22 mouse cellular contexts compared by ENCODE assay signal in the genomic region with DNA sequence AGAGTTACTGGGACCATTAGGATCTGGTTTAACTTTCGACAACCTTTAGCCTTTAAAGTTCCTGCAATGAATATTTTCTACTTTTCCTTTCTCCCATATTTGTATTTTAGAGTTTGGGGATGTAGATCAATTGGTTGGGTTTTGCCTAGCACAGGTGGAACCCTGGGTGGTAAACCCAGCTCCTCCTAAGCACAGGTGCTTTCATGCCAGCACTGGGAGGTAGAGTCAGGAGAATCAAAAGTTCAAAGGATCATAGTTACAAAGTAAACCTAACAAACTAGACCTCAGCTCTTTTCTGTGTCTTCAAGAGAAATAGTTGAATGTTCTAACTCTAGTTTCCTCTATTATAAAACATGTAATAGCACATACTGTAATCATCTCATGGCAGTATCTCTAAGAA.
"Had no signal": no experiment of that assay in that cellular context is flagged by ENCODE, and none has a peak within 500 bp of the region (broad histone marks: within the 10 kb centered on the region; RNA-seq: fewer than 3 reads in every experiment).

No protein-coding gene starts in this region.

- H3K9me3 ChIP-seq: hindbrain, embryonic 10.5 days; hindbrain, embryonic 12.5 days; intestine, embryonic 15.5 days; limb, embryonic 13.5 days; limb, embryonic 15.5 days; liver, embryonic 12.5 days had no signal

- H3K4me3 ChIP-seq: gastrocnemius, adult 2 months; heart, adult 2 months; hindbrain, embryonic 10.5 days; hindbrain, embryonic 12.5 days; intestine, embryonic 15.5 days; limb, embryonic 13.5 days; limb, embryonic 15.5 days; liver, embryonic 12.5 days had no signal

- H3K27me3 ChIP-seq: hindbrain, embryonic 12.5 days; intestine, embryonic 15.5 days; limb, embryonic 13.5 days; limb, embryonic 15.5 days; liver, embryonic 12.5 days had no signal

- H3K4me1 ChIP-seq: hindbrain, embryonic 10.5 days; hindbrain, embryonic 12.5 days; intestine, embryonic 15.5 days; limb, embryonic 13.5 days; limb, embryonic 15.5 days; liver, embryonic 12.5 days had no signal

- H3K4me2 ChIP-seq: heart, embryonic 11.5 days; hindbrain, embryonic 12.5 days; hindbrain, embryonic 14.5 days; intestine, embryonic 15.5 days; limb, embryonic 13.5 days; limb, embryonic 15.5 days; liver, embryonic 12.5 days had no signal

- ATAC-seq: forebrain, embryonic 16.5 days; hindbrain, embryonic 16.5 days; inflammation-experienced regulatory T-cells, adult 6 months; liver, embryonic 12.5 days had no signal

- DNase-seq: gastrocnemius, adult 2 months; gastrocnemius, postnatal 10 days; gastrocnemius, postnatal 25 days; heart, adult 2 months; heart, postnatal 10 days; heart, postnatal 4 days; layer of hippocampus, adult 9-11 months; layer of hippocampus, postnatal 36 days; left cerebral cortex, postnatal 4 days; lung, adult 18-20 months had no signal

- H3K27ac ChIP-seq: gastrocnemius, adult 2 months; heart, adult 2 months; hindbrain, embryonic 10.5 days; hindbrain, embryonic 12.5 days; hindbrain, embryonic 14.5 days; intestine, embryonic 15.5 days; limb, embryonic 13.5 days; limb, embryonic 15.5 days; liver, embryonic 12.5 days; liver, embryonic 14.5 days had no signal

- H3K9ac ChIP-seq: hindbrain, embryonic 12.5 days; hindbrain, embryonic 14.5 days; intestine, embryonic 15.5 days; limb, embryonic 13.5 days; limb, embryonic 15.5 days; liver, embryonic 12.5 days; liver, embryonic 14.5 days had no signal

- H3K36me3 ChIP-seq: hindbrain, embryonic 10.5 days; hindbrain, embryonic 12.5 days; intestine, embryonic 15.5 days; limb, embryonic 13.5 days; limb, embryonic 15.5 days; liver, embryonic 12.5 days had no signal
